Mouse (Mus musculus) kidney, embryonic 16.5 days (tissue): Measurements from ENCODE around the gene Zfp637. TPM values are rescaled to one million over a fixed set of nuclear protein-coding genes. Genes with fewer than 3 reads are reported as not detected.

Source experiments
- ATAC-seq: fragments of 200-750 bp; cut with Nextera tagmentation; 2 replicates; pipeline ENCODE4 v1.8.0; 2017; ENCODE audit warnings: moderate TSS enrichment; ENCODE audit not compliant: low FRiP score, low TSS enrichment
- H3K27ac ChIP-seq: fragments of 300-500 bp; sonication (generic); 2 replicates; pipeline ENCODE4 v1.5.1; 2014; ENCODE audit warnings: low read length
- H3K27me3 ChIP-seq: fragments of 300-500 bp; sonication (generic); 2 replicates; pipeline ENCODE4 v1.6.1; 2014; ENCODE audit warnings: low read length, control low read depth, mixed read lengths; ENCODE audit not compliant: insufficient read depth
- H3K36me3 ChIP-seq: fragments of 300-500 bp; sonication (generic); 2 replicates; pipeline ENCODE4 v1.6.1; 2014; ENCODE audit warnings: low read length, control low read depth, mixed read lengths; ENCODE audit not compliant: insufficient read depth
- H3K4me1 ChIP-seq: fragments of 300-500 bp; sonication (generic); 2 replicates; pipeline ENCODE4 v1.6.1; 2014; ENCODE audit warnings: low read length, control low read depth, mixed read lengths; ENCODE audit not compliant: insufficient read depth
- H3K4me2 ChIP-seq: fragments of 300-500 bp; sonication (generic); replicated peaks from 2 replicates; pipeline ENCODE4 v1.6.1; 2014; ENCODE audit warnings: low read depth, low read length
- H3K4me3 ChIP-seq: fragments of 300-500 bp; sonication (generic); 2 replicates; pipeline ENCODE4 v1.5.1; 2014; ENCODE audit warnings: mild to moderate bottlenecking, low read length
- H3K9ac ChIP-seq: fragments of 300-500 bp; sonication (generic); replicated peaks from 2 replicates; pipeline ENCODE4 v1.6.1; 2014; ENCODE audit warnings: low read length
- H3K9me3 ChIP-seq: fragments of 300-500 bp; sonication (generic); 2 replicates; pipeline ENCODE4 v1.6.1; 2016; ENCODE audit warnings: low read length, control low read depth
- WGBS: fragments of 180-500 bp; shearing (Covaris S2); extraction: QIAGEN DNeasy Blood & Tissue Kit; methylation state at CpG from one replicate; pipeline ENCODE4 v1.1.7; 2014; 5-methylcytosine and 5-hydroxymethylcytosine counted together
- polyA plus RNA-seq: library from polyadenylated mRNA; unstranded; fragments of >200 nt; fragmentation: Nextera tagmentation; extraction: Ambion mirVana; gene quantifications from 2 replicates; pipeline ENCODE4 v1.2.1, GENCODE M21; 2015

The Zfp637 gene
- polyA plus RNA-seq, 1 experiment from 2014 or later: 105 TPM

DNA sequence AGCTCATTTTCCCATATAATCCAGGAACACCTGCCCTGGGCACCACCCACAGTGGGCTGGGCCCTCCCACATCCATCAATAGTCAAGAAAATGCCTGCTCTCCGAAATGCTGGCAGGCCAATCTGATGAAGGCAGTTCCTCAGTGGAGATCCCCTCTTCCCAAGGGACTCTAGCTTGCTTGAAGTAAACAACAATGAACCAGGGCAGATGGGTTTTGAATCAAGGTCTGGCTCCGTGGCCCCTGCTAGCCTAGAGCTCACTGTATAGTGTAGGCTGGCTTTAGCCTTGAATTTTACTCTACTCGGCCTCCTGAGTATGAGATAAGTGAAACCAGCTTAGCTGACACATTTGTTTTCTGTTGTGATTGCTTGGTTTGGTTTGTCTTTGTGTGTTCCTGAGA lies 51.4 kb downstream of the Zfp637 start:
- no peak overlapping the region for H3K27ac ChIP-seq
- H3K36me3 ChIP-seq: no peaks in the 10 kb centered on the region
- H3K4me3 ChIP-seq: no peak overlapping the region
- no peaks in the 10 kb centered on the region for H3K9me3 ChIP-seq
- no peak overlapping the region for H3K9ac ChIP-seq
- no peaks in the 10 kb centered on the region for H3K4me1 ChIP-seq
- H3K4me2 ChIP-seq: no peak overlapping the region
- no peaks in the 10 kb centered on the region for H3K27me3 ChIP-seq
- WGBS: 73% methylated on average over 3 of the region's 3 CpGs
- no peak for ATAC-seq

DNA sequence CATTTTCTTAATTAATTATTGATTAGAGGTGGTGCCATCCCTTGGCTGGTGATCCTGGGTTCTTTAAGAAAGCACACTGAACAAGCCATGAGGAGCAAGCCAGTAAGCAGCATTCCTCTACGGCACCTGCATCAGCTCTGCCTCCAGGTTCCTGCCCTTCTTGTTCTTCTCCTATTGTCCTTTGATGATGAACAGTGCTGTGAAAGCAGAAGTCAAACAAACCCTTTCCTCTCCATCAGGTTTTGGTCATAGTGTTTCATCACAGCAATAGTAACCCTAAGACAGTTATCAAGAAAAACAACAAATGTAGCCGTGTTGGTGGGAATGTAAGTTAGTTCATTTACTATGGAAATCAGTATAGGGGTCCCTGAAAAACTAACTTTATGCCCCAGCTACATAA lies 52.5 kb downstream of the Zfp637 start:
- H3K27ac ChIP-seq: no peak overlapping the region
- H3K4me3 ChIP-seq: no peak overlapping the region
- ATAC-seq: no peak
- H3K9ac ChIP-seq: no peak overlapping the region
- H3K27me3 ChIP-seq: no peaks in the 10 kb centered on the region
- H3K36me3 ChIP-seq: no peaks in the 10 kb centered on the region
- 93% methylated on average over 2 of the region's 2 CpGs for WGBS
- no peaks in the 10 kb centered on the region for H3K4me1 ChIP-seq
- no peaks in the 10 kb centered on the region for H3K9me3 ChIP-seq
- no peak overlapping the region for H3K4me2 ChIP-seq

Other genes with a start within 250 kb of the Zfp637 start
- gene Zfp239, start 20.9 kb downstream of the Zfp637 start, polyA plus RNA-seq: 11.5 and 12.6 TPM in 2 replicates
- 793 and 842 TPM in 2 replicates for gene Hnrnpf, start 59.1 kb downstream of the Zfp637 start, polyA plus RNA-seq
- gene Fxyd4, start 96.5 kb downstream of the Zfp637 start, polyA plus RNA-seq: 98.1 and 98.5 TPM in 2 replicates
- gene Rasgef1a, start 170.3 kb downstream of the Zfp637 start, polyA plus RNA-seq: 0.72 and 1.5 TPM in 2 replicates